Mouse (Mus musculus): Measurements from ENCODE around the gene Nf2.

DNA sequence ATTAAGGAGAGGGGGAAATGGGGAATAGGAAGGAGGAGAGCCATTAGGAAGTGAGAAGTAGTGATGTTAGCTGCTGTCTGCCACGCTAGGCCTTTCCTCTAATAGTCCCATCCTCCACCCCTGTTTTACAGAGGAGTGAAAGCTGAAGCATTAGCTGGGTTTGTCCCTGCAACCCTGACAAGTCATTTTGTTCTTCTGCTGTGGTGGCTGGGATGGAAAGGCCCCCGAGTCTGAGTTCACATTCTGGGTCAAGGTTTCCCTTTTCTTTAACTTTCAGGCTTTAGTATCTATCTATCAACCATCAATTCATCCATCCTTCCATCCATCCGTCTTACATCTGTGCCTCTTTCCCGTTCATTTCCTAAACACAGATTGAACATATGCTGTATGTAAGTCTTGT lies 31.8 kb upstream of the Nf2 start:
- TF ChIP-seq POLR2A (IDR thresholded peaks at IDR 0.05; ENCODE audit: low read depth, low read length) (no peak), CTCF (conservative IDR thresholded peaks at IDR 0.05; ENCODE audit: insufficient read depth, insufficient read length, low read depth, low read length) (no peak)
